Mouse (Mus musculus): ENCODE measurements at regions not wholly inside any gene's neighbourhood (a gene's known extent, or its start where the extent isn't known, plus 50 kb on each side); places are given as distances from the start of the nearest gene placed in this dataset.
A peak's percentile ranks its signal among the peaks of the same experiment; 100 is the strongest.

DNA sequence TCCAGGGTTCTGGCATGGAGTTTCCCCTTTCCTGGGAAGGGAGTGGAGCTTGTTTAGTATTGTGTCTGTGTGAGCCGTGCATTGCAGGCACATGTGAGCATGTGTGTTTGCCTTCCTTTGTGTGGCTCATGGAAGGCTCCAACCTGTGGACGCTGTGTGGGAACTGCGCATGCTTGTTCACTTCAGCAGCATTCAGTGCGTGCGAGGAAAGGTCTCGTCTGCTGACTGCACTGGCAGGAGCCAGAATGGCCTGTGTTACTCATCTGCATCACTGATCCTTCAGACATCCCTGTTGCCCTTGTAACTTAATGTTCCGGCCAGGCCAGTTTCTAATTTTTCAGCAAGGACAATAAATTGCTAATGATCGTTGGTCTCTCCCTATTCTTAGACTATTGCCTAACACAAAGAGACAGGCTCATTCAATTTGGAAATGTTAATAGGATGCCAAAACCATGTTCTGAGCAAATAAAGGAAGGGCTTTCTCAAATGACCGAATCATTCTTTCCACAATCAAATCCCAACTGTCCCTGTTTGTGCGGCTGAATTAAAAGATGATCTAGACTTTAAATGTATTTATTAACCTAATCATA, 167.9 kb upstream of the Npy start:
- TF ChIP-seq CTCF (IDR thresholded peaks at IDR 0.05): no peak
- no peak overlapping the region for H3K4me3 ChIP-seq
- intact Hi-C loops (cut with DNase I): no loop called here
- no peak for DNase-seq (ENCODE audit: extremely low spot score in 1 of 2, low spot score in 2 of 2)
- H3K27ac ChIP-seq: no peak overlapping the region

DNA sequence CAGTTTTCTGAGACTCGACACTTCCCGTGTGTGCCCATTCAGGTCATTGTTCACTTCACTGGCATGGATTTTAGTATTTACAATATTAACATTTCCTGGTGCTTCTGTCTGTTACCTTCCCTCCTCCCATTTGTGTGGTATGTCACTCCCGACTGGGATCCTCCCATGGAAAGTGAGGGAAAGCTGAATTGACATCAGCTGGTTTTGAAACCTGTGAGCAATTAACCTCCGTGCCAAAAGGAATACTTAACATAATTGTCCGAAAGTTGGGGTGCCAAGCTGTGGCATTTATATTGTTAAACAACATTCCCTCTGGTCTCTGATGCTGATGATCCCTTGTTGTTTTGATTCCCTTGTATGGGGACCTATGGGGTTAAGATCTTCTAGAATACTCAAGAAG, 167.3 kb upstream of the Npy start:
- TF ChIP-seq CTCF (IDR thresholded peaks at IDR 0.05): no peak
- no peak for DNase-seq (ENCODE audit: extremely low spot score in 1 of 2, low spot score in 2 of 2)
- no peak overlapping the region for H3K27ac ChIP-seq
- H3K4me3 ChIP-seq: no peak overlapping the region
- intact Hi-C loops (cut with DNase I): no loop called here

DNA sequence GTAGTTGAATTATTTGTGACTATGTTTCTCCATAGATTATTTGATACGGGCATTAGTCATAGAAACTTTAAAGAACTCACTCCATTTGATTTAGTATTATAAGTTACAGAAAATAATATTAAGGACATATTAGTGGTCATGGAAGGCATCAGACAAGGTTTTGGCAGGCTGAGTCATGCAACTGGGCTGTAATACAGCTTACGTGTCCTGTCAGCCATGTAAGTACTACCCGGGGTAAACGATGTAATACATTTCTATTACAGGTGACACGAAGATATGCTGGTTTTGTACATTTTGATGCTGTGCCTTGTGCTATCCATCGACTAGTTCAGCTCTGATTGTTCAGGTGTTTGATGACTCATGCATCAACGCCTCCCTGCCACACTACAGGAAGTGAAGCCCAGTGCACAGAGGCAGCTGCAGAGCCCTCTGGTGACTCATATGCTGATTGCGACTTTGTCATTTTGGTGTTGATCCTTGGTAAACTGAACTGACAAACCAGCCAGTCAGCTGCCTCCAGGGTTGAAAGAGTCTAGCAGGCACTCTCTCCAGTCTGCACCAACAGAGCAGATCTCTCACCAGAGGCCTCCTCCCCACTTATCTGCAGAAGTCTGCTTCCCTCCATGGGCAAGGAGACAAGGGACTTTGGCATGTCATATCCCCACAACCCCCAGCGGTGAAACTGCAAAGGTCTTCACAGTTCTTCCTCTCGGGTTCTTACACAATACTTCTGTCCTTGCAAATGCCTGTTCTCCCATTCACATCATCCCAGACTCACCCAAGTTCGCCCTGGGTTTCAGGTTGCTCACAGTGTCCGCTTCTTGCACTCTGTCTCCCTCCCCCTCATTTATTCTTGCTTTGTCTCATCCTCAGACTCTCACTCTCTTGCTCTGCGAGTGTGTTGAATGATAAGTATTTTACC, 165.9 kb upstream of the Npy start:
- DNase-seq (ENCODE audit: extremely low spot score in 1 of 2, low spot score in 2 of 2): peak in 1 of 2 experiments; percentile 33
- no peak for TF ChIP-seq CTCF (IDR thresholded peaks at IDR 0.05)
- Histone ChIP-seq H3K4me3 (no peak overlapping the region), H3K27ac (no peak overlapping the region)
- intact Hi-C loops (cut with DNase I): no loop called here

DNA sequence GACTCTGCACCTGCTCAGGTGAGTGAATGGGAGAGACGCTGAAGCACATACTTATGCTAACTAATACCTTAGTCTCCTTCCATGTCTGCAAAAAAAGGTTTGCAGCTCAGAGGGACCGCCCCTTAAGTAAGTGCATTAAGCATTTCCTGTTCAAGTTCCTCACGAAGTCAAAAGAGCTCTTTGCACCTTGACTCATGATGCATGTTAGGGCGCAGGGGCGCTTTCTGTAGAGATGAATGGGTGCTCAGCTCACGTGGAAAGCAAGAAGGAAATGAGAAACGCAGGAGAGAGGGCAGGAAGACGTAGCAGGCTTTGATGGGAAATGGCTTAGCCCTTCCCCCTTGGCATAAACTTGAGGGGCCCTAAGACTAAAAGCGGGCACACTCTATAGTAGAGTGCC, 164.5 kb upstream of the Npy start:
- Histone ChIP-seq H3K27ac (no peak overlapping the region), H3K4me3 (no peak overlapping the region)
- intact Hi-C loops (cut with DNase I): no loop called here
- no peak for TF ChIP-seq CTCF (IDR thresholded peaks at IDR 0.05)
- no peak for DNase-seq (ENCODE audit: extremely low spot score in 1 of 2, low spot score in 2 of 2)

DNA sequence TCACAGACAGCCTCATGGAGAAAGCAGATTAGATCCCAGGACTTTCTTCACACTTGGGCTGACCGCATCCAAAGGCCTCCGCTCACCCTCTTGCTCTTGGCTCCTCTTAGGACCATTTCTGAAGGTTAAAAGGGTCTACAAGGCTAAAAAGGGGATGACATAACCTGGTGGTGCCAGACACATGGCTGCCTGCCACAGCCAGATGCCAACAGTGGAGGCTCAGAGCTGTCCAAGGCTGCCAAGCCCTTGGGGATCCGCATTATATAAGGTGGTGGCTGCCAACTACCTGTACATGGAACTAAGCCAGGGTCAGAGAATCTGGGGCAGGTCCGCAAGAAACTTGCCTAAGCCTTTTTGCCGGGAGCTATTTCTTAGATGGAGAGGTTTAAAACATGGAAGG, 151.5 kb upstream of the Npy start:
- no peak overlapping the region for H3K4me3 ChIP-seq
- no peak for TF ChIP-seq CTCF (IDR thresholded peaks at IDR 0.05)
- no peak overlapping the region for H3K27ac ChIP-seq
- DNase-seq (ENCODE audit: extremely low spot score in 1 of 2, low spot score in 2 of 2): no peak
- intact Hi-C loops (cut with DNase I): no loop called here

DNA sequence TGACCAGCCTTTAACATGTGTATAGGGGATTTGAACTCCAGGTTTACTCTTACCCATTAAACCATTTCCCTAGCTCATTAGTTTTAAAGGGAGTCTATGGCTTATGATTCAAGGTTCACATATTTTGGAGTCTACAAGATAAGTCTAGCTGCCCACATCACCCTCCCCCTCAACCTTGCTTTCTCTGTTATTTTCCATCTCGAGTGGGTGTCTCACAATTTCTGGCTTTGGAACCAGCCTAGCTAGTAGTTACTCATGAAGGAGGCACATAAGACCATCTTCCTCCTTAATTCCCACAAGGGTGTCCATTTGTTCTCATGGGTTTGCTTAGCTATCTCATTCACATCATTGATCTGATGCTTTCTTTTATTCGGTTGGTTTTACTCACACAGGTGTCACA, 150.6 kb upstream of the Npy start:
- intact Hi-C loops (cut with DNase I): no loop called here
- Histone ChIP-seq H3K4me3 (no peak overlapping the region), H3K27ac (no peak overlapping the region)
- no peak for TF ChIP-seq CTCF (IDR thresholded peaks at IDR 0.05)
- DNase-seq (ENCODE audit: extremely low spot score in 1 of 2, low spot score in 2 of 2): no peak

DNA sequence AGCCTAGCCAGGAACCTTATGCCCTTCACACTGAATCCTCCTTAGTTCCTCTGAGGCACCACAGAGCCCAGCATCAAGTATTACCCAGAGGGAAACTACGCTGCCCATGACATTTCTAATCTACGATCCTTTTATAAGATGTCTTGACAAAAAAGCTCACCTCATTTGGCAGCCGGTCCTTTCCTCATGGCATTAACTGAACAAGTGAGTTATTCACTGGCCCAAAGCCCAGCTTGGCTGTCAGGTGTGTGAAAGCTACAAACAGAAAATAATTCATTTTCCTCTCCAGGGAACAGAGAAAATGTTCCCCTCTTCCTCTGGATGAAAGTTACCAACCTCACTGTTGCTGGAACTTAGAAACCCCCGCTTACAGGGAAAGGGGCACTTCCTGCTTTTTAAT, 135.7 kb upstream of the Npy start:
- intact Hi-C loops (cut with DNase I): no loop called here
- no peak for TF ChIP-seq CTCF (IDR thresholded peaks at IDR 0.05)
- Histone ChIP-seq H3K27ac (no peak overlapping the region), H3K4me3 (no peak overlapping the region)
- DNase-seq (ENCODE audit: extremely low spot score in 1 of 2, low spot score in 2 of 2): no peak

DNA sequence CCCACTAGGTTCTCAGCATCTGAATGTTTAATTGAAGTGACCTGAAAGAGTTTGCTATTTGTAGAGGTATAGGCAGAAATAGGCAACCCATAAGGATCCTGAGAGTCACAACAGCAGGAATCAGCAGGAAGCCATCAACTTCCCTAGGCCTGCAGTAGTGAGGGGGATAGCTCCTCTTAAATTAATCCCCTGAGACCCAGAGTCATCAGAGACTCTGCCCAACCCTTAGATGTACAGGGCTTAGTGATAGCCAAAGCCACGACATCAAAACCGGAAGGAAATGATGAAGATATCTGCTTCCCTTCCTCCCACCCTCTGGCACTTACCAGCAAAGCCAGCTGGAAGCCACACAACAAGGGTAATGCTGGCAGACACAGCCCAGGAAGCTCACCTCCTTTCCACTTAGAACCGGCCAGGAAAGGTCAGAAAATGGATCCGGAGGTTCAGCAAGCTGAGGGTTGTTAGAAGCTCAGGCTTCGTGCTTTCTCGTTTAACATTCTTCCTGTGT, 130.4 kb upstream of the Npy start:
- no peak for DNase-seq (ENCODE audit: extremely low spot score in 1 of 2, low spot score in 2 of 2)
- H3K4me3 ChIP-seq: no peak overlapping the region
- TF ChIP-seq CTCF (IDR thresholded peaks at IDR 0.05): no peak
- intact Hi-C loops (cut with DNase I): no loop called here
- H3K27ac ChIP-seq: no peak overlapping the region

DNA sequence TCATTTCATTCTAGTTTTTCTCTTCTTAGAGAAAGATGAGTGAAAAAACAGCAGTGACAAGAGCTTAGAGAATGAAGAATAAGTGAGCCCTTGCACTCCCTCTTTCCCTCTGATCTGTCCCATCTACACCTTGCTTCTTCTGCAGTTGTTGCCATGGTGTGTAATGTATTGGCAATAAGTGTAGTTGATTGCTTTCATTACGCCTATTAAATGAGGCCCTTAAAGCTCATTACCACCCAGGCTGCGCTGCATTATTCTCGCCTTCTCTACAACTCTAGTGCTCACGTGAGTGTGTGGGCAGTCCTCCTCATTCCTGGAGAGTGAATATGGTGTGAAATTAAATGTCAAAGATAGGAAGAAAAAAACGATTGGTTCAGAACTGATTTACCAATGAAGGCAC, 127.7 kb upstream of the Npy start:
- no peak for TF ChIP-seq CTCF (IDR thresholded peaks at IDR 0.05)
- no peak overlapping the region for H3K27ac ChIP-seq
- intact Hi-C loops (cut with DNase I): no loop called here
- H3K4me3 ChIP-seq: no peak overlapping the region
- DNase-seq (ENCODE audit: extremely low spot score in 1 of 2, low spot score in 2 of 2): no peak

DNA sequence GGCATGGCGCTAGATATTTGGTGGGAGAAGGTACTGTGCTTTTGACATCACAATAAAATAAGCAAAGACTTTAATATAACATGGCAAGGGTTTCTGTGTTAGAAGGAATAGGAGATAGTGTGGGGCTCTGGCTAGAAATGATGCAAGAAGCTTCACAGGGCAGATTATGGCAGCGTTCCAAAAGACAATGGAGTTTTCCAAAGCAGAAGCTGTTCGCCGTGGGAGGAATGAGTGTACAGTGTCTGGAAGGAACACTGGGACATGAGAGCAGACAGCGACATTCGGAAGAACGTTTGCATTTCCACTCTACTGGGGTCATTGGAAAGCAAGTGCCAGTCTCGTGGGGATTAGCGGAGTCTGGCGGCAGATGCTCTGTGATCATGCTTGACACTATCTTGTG, 125.5 kb upstream of the Npy start:
- Histone ChIP-seq H3K27ac (no peak overlapping the region), H3K4me3 (no peak overlapping the region)
- intact Hi-C loops (cut with DNase I): no loop called here
- peak in 1 of 2 experiments; percentile 19 for DNase-seq (ENCODE audit: extremely low spot score in 1 of 2, low spot score in 2 of 2)
- no peak for TF ChIP-seq CTCF (IDR thresholded peaks at IDR 0.05)

DNA sequence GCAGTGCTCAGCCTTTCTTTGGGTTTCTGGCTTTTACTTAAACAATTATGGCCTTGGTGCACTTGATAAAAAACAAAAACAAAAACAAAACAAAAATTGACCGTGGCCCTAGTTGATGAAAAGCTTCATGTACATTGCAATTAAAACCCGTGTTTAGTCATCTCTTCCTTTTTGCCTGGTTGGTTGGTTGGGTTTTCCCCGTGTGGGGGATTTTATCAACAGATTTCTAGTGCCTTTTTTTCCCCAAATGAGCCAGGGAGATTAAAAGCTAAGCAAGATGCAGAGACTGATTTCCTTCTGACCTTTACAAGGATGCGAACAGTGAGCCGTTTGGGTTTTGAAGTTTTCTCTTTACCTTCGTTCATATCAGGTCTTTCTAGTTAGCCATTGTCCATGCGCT, 121.1 kb upstream of the Npy start:
- no peak for TF ChIP-seq CTCF (IDR thresholded peaks at IDR 0.05)
- DNase-seq (ENCODE audit: extremely low spot score in 1 of 2, low spot score in 2 of 2): no peak
- intact Hi-C loops (cut with DNase I): no loop called here
- Histone ChIP-seq H3K27ac (no peak overlapping the region), H3K4me3 (no peak overlapping the region)

DNA sequence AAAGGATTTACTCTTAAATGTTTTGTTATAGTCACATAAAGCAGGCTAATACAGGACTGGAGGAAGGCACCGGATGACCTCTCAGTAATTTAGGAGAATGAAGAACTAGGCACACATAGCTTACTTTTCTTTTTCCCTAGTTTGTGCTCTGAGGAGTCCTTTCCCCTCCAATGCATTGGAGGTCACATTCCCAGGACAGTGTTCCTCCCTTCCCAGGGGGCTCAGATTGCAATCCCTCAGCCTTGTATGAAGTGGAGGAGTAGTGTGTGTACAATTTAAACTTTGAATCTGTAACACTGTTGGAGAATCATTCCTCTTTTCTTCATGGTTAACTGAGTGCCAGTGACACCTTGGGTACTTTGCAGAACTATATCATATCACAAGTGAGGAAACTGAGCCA, 109.5 kb upstream of the Npy start:
- no peak for DNase-seq (ENCODE audit: extremely low spot score in 1 of 2, low spot score in 2 of 2)
- TF ChIP-seq CTCF (IDR thresholded peaks at IDR 0.05): no peak
- intact Hi-C loops (cut with DNase I): loop anchor here (10.0 kb wide), 1 partner anchor 472 kb away; no protein-coding TSS in a partner anchor
- Histone ChIP-seq H3K4me3 (no peak overlapping the region), H3K27ac (no peak overlapping the region)

All from left cerebral cortex, adult 2 months (tissue).